Mouse (Mus musculus) CH12.LX (cell line): ENCODE measurements around the gene Fgf22. TPM values are rescaled to one million over a fixed set of nuclear protein-coding genes. Genes with fewer than 3 reads are reported as not detected.
A peak's percentile ranks its signal among the peaks of the same experiment; 100 is the strongest.

Experiments
- DNase-seq: peaks from one replicate; pipeline ENCODE4 v3.0.0-alpha.2; 2013; ENCODE audit errors: extremely low read depth
- H3K27ac ChIP-seq: 2 replicates; pipeline ENCODE4 v1.5.1; 2012; ENCODE audit warnings: low read depth, mild to moderate bottlenecking, control low read depth, moderate library complexity; ENCODE audit not compliant: insufficient read depth
- H3K27me3 ChIP-seq: replicated peaks from 2 replicates; pipeline ENCODE3; 2012; ENCODE audit warnings: inconsistent platforms
- H3K36me3 ChIP-seq, 2 experiments: replicated peaks in 1 of 2; 2 replicates each; pipeline versions ENCODE3 to v1.6.1; 2012; ENCODE audit warnings: inconsistent platforms in 1 of 2, low read length in 1 of 2, mild to moderate bottlenecking in 1 of 2, mixed read lengths in 1 of 2, moderate library complexity in 1 of 2; ENCODE audit not compliant: control insufficient read depth in 1 of 2, insufficient read depth in 1 of 2
- H3K4me1 ChIP-seq, 2 experiments: 2 replicates each; pipeline ENCODE4 v1.6.1; 2012; ENCODE audit warnings: inconsistent platforms in 1 of 2, moderate library complexity in 1 of 2; ENCODE audit not compliant: insufficient read depth in 2 of 2, control insufficient read depth in 1 of 2
- H3K4me2 ChIP-seq: 2 replicates; pipeline ENCODE4 v1.6.1; 2012; ENCODE audit warnings: low read depth, mild to moderate bottlenecking, control low read depth; ENCODE audit not compliant: poor library complexity, insufficient read depth, severe bottlenecking
- H3K4me3 ChIP-seq, 3 experiments: fragments of 150-350 bp in 1 of 3; sonication (generic) in 1 of 3; replicated peaks in 1 of 3; 2 replicates each; pipeline versions ENCODE3 to v1.5.1; 2011 to 2012; ENCODE audit warnings: low read depth in 2 of 3, low read length in 2 of 3, mild to moderate bottlenecking in 2 of 3, moderate library complexity in 2 of 3, control low read depth in 1 of 3, improper control_type of control experiment in 1 of 3, inconsistent platforms in 1 of 3, mixed read lengths in 1 of 3; ENCODE audit not compliant: poor library complexity in 1 of 3
- H3K79me2 ChIP-seq: replicated peaks from 2 replicates; pipeline ENCODE4 v1.6.1; 2012; ENCODE audit warnings: mild to moderate bottlenecking, moderate library complexity; ENCODE audit not compliant: control insufficient read depth, poor library complexity, insufficient read depth, severe bottlenecking; ENCODE audit errors: extremely low read depth
- H3K9ac ChIP-seq: 2 replicates; pipeline ENCODE4 v1.6.1; 2012; ENCODE audit warnings: low read depth, mild to moderate bottlenecking, control low read depth, moderate library complexity; ENCODE audit not compliant: insufficient read depth
- H3K9me3 ChIP-seq: replicated peaks from 2 replicates; pipeline ENCODE3; 2012; ENCODE audit warnings: low read length, inconsistent platforms, mixed read lengths
- CHD2 ChIP-seq: IDR thresholded peaks from 2 replicates; pipeline ENCODE4 v1.6.1; 2011; ENCODE audit warnings: low read length, improper control_type of control experiment
- CTCF ChIP-seq, 2 experiments: IDR thresholded peaks in 1 of 2; conservative IDR thresholded peaks in 1 of 2; 2 replicates each; pipeline ENCODE4 v1.5.1; 2011 to 2012; ENCODE audit warnings: low read depth in 2 of 2, low read length in 2 of 2, improper control_type of control experiment in 1 of 2, inconsistent platforms in 1 of 2, mild to moderate bottlenecking in 1 of 2, moderate library complexity in 1 of 2
- ELF1 ChIP-seq: IDR thresholded peaks from 2 replicates; pipeline ENCODE4 v1.6.1; 2014; ENCODE audit warnings: low read depth, mild to moderate bottlenecking, inconsistent platforms, low read length, improper control_type of control experiment
- GABPA ChIP-seq: IDR thresholded peaks from 2 replicates; pipeline ENCODE4 v1.6.1; 2012; ENCODE audit warnings: low read depth, low read length, improper control_type of control experiment, inconsistent platforms; ENCODE audit not compliant: insufficient replicate concordance
- IRF4 ChIP-seq: IDR thresholded peaks from 2 replicates; pipeline ENCODE4 v1.6.1; 2014; ENCODE audit warnings: low read depth, mild to moderate bottlenecking, inconsistent platforms, low read length, improper control_type of control experiment
- KAT2A ChIP-seq: IDR thresholded peaks from 2 replicates; pipeline ENCODE4 v1.6.1; 2012; ENCODE audit warnings: low read length, improper control_type of control experiment, inconsistent platforms; ENCODE audit not compliant: insufficient replicate concordance
- MAFK ChIP-seq: IDR thresholded peaks from 2 replicates; pipeline ENCODE4 v1.6.1; 2011; ENCODE audit warnings: low read length, improper control_type of control experiment; ENCODE audit not compliant: insufficient replicate concordance
- MAX ChIP-seq: IDR thresholded peaks from 2 replicates; pipeline ENCODE4 v1.6.1; 2011; ENCODE audit warnings: low read length, improper control_type of control experiment
- MAZ ChIP-seq: IDR thresholded peaks from 2 replicates; pipeline ENCODE4 v1.6.1; 2012; ENCODE audit warnings: low read depth, mild to moderate bottlenecking, inconsistent platforms, low read length, improper control_type of control experiment, moderate library complexity
- MXI1 ChIP-seq: IDR thresholded peaks from 2 replicates; pipeline ENCODE4 v1.6.1; 2011; ENCODE audit warnings: mild to moderate bottlenecking, low read depth, low read length, improper control_type of control experiment
- RAD21 ChIP-seq: IDR thresholded peaks from 2 replicates; pipeline ENCODE4 v1.6.1; 2011; ENCODE audit warnings: low read depth, mild to moderate bottlenecking, low read length, improper control_type of control experiment, moderate library complexity
- SMC3 ChIP-seq: IDR thresholded peaks from 2 replicates; pipeline ENCODE4 v1.6.1; 2011; ENCODE audit warnings: low read depth, low read length, improper control_type of control experiment
- ZKSCAN1 ChIP-seq: IDR thresholded peaks from 2 replicates; pipeline ENCODE4 v1.6.1; 2012; ENCODE audit warnings: low read depth, inconsistent platforms, low read length, improper control_type of control experiment, borderline replicate concordance
- ZMIZ1 ChIP-seq: IDR thresholded peaks from 2 replicates; pipeline ENCODE4 v1.6.1; 2012; ENCODE audit warnings: low read depth, mild to moderate bottlenecking, inconsistent platforms, low read length, improper control_type of control experiment
- ZNF384 ChIP-seq: IDR thresholded peaks from 2 replicates; pipeline ENCODE4 v1.6.1; 2012; ENCODE audit warnings: low read depth, low read length, improper control_type of control experiment, inconsistent platforms
- dilution Hi-C: fragments of 300-500 bp; cut with MboI; formaldehyde crosslinking; loops from 2 replicates; pipeline ENCODE4 v1.14.3; 2020; ENCODE audit warnings: low sequenced_read_pairs; ENCODE audit not compliant: extremely low pct_unique_long_range_greater_than_20kb, extremely low pct_ligation_motif_present
- in situ Hi-C: fragments of 300-500 bp; cut with MboI; formaldehyde crosslinking; loops from 3 replicates; pipeline ENCODE4 v1.14.3; 2019; ENCODE audit warnings: low sequenced_read_pairs, low pct_ligation_motif_present, low pct_unique_long_range_greater_than_20kb, mixed read lengths
- polyA plus RNA-seq: library from polyadenylated mRNA; unstranded; fragments of >175 nt; gene quantifications from 2 replicates; pipeline ENCODE4 v1.2.1, GENCODE M21; 2012; ENCODE audit warnings: low read depth; ENCODE audit not compliant: insufficient read length
- total RNA-seq, 2 experiments: library from RNA; depleted of rRNA; stranded (reverse); fragments of 300-350 nt in 1 of 2; fragments of >200 nt in 1 of 2; gene quantifications; 2 replicates each; pipeline ENCODE4 v1.2.3; 2012 to 2014

Fgf22 gene
- total and polyA plus RNA-seq, 3 experiments = not detected

- DNase-seq = no peak
- in situ Hi-C loops = loop anchor here (5.0 kb wide), 1 partner anchor 89 kb away; no protein-coding TSS in a partner anchor
- dilution Hi-C loops = no loop called here
- no peaks in the 10 kb centered on the region for H3K9me3 ChIP-seq
- H3K79me2 ChIP-seq = no peaks in the 10 kb centered on the region
- no peak overlapping the region for H3K9ac ChIP-seq
- peak overlapping the region; percentile 20 to 69 (median 41) for H3K4me3 ChIP-seq
- TF ChIP-seq KAT2A = no peak
- no peak for TF ChIP-seq ZMIZ1
- TF ChIP-seq ELF1 = no peak
- TF ChIP-seq MAX = no peak
- no peak for TF ChIP-seq MXI1
- TF ChIP-seq RAD21 = no peak
- no peak for TF ChIP-seq GABPA
- TF ChIP-seq MAZ = no peak
- TF ChIP-seq IRF4 = no peak
- no peak for TF ChIP-seq ZKSCAN1
- TF ChIP-seq CHD2 = no peak
- TF ChIP-seq MAFK = no peak
- no peak for TF ChIP-seq CTCF (conservative IDR thresholded peaks at IDR 0.05 in 1 of 2, IDR thresholded peaks at IDR 0.05 in 1 of 2; ENCODE audit: low read depth in 2 of 2, low read length in 2 of 2)
- H3K4me1 ChIP-seq = peaks cover 14 to 37% of the 10 kb centered on the region in 2 experiments
- no peaks in the 10 kb centered on the region for H3K36me3 ChIP-seq
- H3K27ac ChIP-seq = no peak overlapping the region
- H3K27me3 ChIP-seq = peaks cover 64% of the 10 kb centered on the region
- peak overlapping the region; percentile 96 for H3K4me2 ChIP-seq
Measured at GRCm38 (mm10) chr10:79781139-79781538, 26.3 kb downstream of the Fgf22 start.

GRCm38 (mm10) chr10:79781956-79782355, 27.1 kb downstream of the Fgf22 start:
- TF ChIP-seq CTCF (conservative IDR thresholded peaks at IDR 0.05 in 1 of 2, IDR thresholded peaks at IDR 0.05 in 1 of 2; ENCODE audit: low read depth in 2 of 2, low read length in 2 of 2) (peak in 1 of 2 experiments; percentile 13; a peak in 1 of 4 replicates), ZNF384 (no peak)
- no peak overlapping the region for H3K4me2 ChIP-seq
- in situ Hi-C loops = loop anchor here (5.0 kb wide), 1 partner anchor 90 kb away; no protein-coding TSS in a partner anchor
- H3K9ac ChIP-seq = no peak overlapping the region
- H3K4me3 ChIP-seq = no peak overlapping the region
- dilution Hi-C loops = no loop called here
- DNase-seq = no peak
- H3K9me3 ChIP-seq = no peaks in the 10 kb centered on the region
- H3K4me1 ChIP-seq = peaks cover 14 to 37% of the 10 kb centered on the region in 2 experiments
- peaks cover 57% of the 10 kb centered on the region for H3K27me3 ChIP-seq
- no peak overlapping the region for H3K27ac ChIP-seq
- H3K79me2 ChIP-seq = no peaks in the 10 kb centered on the region
- H3K36me3 ChIP-seq = no peaks in the 10 kb centered on the region

- H3K9ac ChIP-seq = no peak overlapping the region
- in situ Hi-C loops = loop anchor here (5.0 kb wide), 1 partner anchor 91 kb away; no protein-coding TSS in a partner anchor
Measured at GRCm38 (mm10) chr10:79783050-79783449, 28.2 kb downstream of the Fgf22 start.

More at GRCm38 (mm10) chr10:79783050-79783449, 28.2 kb downstream of the Fgf22 start:
- Histone ChIP-seq H3K79me2 (no peaks in the 10 kb centered on the region), H3K27me3 (peaks cover 50% of the 10 kb centered on the region), H3K27ac (no peak overlapping the region), H3K4me1 (peaks cover 14 to 37% of the 10 kb centered on the region in 2 experiments), H3K9me3 (no peaks in the 10 kb centered on the region), H3K4me3 (no peak overlapping the region), H3K36me3 (no peaks in the 10 kb centered on the region), H3K4me2 (no peak overlapping the region)
- TF ChIP-seq RAD21 (no peak), CTCF (conservative IDR thresholded peaks at IDR 0.05 in 1 of 2, IDR thresholded peaks at IDR 0.05 in 1 of 2; ENCODE audit: low read depth in 2 of 2, low read length in 2 of 2) (peak; percentile 37 to 39), SMC3 (peak; percentile 9; the same call in 1 of the 2 replicates)
- DNase-seq = no peak
- dilution Hi-C loops = no loop called here
